Mouse (Mus musculus) thymus, postnatal 36 days (tissue): ENCODE measurements around the gene Pdia6.

Experiments used
- DNase-seq, 2 experiments: peaks; one replicate each; pipeline ENCODE4 v3.0.0; 2022; ENCODE audit warnings: mixed read lengths in 2 of 2

Pdia6 gene

DNA sequence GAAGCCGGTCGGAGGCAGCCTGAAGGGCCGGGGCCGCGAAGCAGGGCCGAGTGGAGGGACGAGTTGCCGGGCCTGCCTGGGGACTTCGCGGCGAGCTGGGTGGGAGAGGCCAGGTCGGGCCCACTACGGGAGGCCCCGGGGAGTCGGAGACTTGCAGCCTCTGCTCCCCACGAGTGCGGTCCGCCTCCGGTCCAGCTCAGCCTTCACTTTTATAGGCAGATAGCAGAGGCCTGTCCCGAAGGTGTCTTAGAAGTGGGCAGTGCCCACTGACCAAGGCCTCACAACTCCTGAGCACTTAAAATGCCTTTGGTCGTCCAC lies 287 bp downstream of the Pdia6 start:
- no peak for DNase-seq

DNA sequence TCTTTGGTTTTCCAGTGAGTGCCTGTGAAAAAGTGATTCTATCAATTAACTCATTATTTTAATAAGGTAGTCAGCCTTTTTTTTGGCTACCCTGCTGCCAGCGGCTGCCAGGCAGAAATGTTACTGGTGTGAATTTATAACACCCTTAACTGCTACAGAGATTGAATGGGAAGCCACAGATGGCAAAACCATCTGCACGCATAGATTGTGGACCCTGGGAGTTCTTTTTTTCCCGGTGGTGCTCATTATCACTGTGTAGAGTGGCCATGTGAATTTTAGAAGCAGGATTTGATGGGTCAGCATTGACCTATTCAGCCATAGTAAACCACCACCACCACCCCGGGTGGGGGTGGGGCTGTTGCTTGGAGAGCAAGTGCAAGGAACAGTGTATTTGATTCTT lies 971 bp downstream of the Pdia6 start:
- DNase-seq, result no peak

DNA sequence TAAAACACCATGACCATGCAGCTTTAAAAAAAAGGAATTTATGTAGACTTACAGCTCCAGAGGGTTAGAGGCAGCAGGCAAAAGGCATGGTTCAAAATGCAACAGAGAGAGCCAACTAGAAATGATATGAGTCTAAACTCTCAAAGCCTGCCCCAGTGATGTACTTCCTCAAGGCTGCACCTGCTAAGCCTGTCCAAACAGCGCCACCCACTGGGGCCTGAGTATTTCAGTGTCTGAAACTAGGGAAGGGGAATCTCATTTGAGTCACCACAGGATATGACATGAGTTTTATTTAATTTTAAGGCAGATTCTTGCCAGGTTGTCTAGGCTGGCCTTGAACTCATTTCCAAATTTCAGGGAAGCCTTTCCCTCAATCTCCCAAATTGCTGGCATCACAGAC lies 4.9 kb downstream of the Pdia6 start:
- peak; percentile 49 for DNase-seq

DNA sequence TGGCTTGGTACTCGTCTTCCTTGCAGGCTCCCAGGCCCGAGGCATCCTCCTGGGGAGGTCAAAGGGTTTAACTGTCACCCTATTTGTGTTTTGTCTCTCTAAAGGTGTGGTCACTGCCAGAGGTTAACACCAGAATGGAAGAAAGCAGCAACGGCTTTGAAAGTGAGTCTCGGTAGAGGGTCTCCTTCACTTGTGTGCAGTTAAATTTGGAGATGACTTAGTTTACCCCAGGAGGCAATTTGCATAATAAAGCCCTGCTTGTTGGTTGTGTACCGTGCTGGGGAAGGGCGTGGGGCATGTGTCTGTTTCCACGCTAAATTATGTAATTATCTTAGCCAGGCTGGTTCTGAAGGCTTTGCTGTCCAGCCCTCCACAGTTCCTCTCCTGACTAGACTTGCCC lies 7.5 kb downstream of the Pdia6 start:
- DNase-seq, result no peak

DNA sequence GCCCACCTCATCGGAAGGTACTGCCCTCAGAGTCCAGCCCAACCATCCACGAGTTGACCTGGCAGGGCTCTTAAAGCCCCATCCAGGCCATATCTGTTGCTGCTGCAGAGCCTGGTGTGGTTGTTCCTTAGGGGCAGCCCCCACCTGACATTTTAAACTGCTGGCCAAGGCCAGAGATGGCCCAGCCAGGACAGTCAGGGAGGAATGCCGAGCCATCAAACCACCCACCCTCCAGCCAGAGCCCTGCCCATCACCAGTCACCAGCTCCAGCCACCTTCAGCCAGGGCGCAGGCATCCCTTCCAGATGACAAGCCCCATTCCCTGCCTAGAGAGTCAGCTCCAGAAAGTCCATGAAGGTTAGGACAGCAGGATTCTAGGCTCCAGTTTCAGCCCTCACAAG lies 22.2 kb downstream of the Pdia6 start:
- DNase-seq, result no peak

DNA sequence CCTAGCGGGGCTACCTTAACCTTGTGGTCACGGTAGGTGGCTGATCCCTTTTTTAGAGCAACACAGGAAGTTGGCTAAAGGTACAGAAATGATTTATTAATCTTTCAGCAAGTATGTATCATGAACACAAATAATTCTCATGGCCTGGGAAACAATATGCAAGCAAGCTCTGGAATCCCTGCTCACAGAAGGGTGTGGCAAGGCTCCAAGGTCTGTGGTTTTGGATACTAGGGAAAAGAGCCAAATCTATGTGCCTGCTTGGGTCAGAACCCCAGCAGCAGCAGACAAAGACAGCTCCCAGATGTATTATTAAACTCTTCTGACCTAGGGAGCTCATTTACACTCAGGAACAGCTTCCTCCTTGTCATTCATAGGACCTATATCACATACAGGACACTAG lies 22.7 kb downstream of the Pdia6 start:
- no peak for DNase-seq

DNA sequence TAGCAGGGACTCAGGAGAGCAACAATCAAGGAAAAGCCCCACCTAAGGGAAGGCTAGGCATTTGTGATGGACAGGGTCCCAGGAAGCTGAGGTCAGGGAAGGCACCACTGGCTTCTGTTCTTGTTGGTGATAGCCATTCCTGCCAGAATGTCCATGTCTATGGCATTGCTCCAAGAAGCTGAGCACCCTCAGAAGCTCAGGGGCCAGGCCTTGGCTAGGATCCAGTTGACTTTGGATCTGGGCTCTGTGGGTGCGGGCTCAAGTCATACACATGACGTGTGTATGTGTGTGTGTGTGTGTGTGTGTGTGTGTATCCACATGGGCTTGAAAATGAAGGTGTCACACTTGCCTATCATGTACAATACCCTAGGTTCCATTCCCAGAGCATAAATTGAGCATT lies 23.6 kb downstream of the Pdia6 start:
- no peak for DNase-seq

DNA sequence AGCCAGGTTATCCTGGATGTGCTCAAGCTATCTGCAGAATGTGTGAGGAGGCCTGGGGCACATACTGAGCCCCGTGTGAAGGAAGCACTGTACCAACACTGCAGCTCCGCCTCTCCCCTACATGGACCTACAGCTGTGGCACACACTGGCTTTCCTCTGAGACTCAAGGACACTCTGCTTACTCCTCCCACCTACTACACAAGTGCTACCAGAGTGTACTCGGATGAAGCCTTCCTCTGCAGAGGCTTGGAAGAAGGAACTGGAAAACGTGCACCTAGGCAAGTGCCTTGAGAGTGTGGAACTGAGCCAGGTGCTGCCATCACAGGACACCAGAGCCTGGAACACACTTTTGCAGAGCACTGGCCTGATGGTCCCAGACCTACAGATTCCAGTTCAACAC lies 24.2 kb downstream of the Pdia6 start:
- DNase-seq, result no peak

DNA sequence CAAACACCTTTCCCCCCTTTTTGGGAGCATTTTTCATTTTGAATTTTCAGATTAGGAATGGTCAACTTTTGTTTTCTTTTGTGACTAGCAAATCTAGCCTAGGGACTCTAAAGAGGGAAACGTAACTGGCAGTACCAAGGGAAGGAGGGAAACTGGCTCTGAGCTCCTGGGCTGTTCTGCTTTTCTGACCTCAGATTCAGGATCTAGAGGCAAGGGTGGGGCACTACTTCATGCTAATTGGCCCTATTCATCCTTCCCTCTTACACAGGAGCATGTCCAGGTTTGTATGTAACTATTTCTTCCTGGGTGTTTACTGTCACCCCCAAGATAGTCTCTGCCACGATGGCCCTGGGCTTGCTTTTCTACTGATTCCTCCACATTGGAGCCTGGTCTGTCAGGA lies 30.6 kb downstream of the Pdia6 start:
- DNase-seq, result no peak

DNA sequence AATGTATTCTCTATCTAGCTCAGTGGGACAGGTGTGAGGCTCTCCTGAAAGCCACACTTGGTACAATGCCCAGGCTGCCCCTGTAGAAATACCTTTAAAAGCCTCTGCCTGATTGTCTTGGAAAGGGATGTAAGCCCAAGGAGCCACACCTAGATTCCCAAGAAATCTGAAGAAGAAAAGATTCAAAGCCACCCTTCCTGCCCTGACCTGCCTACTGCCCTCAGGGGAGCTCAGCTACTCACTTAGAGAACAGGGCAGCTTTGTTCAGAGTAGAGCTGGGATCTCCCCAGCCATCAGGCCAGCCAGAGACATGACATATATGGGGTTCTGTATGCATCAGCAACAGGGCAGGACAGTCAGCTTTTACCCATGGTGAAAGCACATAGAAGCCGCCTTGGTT lies 33.6 kb downstream of the Pdia6 start:
- DNase-seq, result no peak

DNA sequence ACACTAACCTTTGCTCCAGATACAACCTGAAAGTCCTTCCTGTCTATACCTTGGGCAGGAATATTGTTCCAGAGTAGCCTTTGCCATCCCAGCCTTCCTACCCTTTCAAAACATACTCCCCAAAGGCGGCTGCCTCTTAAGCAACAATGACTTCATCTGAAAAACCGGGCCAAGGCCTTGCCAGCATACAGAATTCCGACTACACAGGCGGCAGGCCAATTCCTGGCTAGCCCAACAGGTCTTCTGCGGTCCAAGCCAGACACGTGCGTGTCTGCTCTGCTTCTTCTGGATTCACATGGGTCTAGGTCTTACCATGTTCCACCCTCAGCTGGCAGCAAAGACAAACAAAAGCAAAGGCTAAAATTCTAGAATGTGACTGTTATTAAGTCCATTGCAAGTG lies 39.1 kb downstream of the Pdia6 start:
- no peak for DNase-seq

DNA sequence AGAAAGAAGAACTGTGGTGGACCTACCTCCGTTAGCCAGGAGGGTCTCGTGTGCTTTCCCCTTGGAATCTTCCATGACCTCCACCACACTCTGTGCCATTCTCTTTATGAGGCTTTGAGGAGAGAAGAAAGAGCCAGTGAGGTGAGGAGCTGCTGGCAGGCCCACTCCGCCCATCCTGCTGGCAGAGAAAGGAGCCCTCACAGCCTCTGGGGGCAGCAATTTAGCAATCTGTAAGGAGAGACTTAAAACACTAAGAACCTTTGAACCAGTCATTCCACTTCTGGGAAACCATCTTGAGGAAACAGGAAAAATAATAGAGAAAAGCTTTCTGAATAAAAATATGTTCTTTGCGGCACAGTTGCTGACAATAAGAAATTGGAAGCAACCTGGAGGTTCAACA lies 41.9 kb downstream of the Pdia6 start:
- DNase-seq, result no peak

DNA sequence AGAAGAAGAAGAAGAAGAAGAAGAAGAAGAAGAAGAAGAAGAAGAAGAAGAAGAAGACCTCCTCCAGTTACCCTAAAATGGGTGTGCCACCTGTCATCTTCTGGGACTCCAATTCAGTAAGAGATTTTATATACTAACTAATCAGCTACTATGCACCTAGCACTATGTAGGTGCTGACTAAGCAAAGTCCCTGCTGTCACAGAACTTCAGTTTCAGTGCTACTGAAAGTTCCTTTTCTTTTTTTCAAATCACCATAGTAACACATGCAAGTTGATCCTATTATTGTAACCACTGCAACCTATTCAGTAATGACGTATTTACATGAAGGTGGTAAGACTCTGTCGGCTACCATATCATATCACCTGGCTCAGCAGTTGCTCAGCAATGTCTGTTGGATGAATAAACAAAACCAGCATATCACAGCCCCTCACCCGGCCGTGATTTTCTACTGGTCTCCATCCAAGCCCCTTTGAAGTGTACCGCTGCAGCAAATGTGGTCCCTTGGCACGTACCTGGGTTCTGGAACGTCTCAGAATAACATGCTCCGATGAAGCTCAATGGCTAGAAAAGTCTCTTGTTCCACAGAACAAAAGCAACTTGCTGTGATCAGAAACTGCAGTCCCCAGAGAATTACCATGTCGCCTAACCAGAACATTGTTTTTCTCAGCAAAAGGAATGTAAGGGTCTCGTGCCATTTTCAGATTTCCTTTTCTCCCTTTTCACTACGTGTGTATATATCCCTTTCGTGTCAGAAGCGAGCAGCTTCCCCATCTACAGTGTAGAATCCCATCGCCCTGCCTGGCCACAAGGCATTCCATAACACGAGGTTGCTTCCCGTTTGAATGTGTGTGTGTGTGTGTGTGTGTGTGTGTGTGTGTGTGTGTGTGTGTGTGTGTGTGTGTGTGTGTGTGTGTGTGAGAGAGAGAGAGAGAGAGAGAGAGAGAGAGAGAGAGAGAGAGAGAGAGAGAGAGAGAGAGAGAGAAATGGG lies 44.8 kb downstream of the Pdia6 start:
- no peak for DNase-seq

DNA sequence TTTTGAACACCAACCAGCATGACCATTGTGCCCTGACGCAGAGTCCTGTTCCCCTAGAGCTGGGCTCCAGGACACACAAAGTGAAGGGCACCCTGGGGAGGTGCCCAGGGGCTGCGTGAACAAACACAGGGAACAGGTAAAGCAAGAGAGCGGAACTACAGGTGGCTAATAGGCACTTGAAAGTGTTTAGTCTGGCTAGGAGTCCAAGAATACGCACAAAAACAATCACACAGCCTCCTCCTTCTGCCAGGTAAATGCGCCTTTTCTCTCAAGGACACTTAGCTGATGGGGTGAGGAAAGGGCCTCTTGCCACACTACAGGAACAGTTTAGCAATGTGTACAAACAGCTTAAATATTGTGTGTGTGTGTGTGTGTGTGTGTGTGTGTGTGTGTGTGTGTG lies 49.8 kb downstream of the Pdia6 start:
- no peak for DNase-seq

DNA sequence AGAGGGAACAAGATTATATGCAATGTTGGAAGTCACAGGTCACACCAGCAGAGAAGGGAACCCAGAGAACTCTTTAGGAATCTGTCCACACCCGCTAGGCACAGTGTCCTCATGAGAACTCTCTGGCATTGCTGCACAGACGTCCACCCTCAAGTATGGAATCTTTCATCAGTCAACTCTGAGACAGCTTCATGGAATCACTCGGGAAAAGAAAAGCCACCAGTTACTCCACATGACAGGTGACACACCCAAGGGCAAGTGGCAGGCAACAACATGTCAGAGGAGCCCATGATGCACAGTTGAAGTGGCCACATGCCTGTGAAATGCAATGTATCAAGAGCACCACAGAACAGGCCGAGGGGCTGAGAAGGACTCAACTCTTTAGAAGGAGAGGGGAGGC lies 51.6 kb downstream of the Pdia6 start:
- DNase-seq, result no peak

DNA sequence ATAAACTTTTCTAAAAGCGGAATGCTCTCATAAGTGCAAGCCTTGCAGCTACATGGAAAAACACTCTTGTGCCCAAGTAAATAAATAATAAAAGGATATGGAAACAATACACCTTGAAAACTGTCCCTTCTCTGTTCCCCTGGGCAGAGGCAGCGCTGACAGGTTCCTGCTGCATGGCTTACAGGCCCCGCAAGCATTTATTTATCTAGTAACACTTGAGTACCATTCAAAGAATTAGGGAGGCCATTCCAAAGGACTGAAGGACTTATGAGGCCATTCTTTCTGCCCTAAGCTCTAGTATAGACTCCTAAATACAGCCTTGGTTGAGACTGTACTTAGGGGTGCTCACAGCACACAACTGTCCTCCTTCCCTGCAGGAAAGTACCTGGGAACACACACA lies 52.1 kb downstream of the Pdia6 start:
- DNase-seq, result no peak

DNA sequence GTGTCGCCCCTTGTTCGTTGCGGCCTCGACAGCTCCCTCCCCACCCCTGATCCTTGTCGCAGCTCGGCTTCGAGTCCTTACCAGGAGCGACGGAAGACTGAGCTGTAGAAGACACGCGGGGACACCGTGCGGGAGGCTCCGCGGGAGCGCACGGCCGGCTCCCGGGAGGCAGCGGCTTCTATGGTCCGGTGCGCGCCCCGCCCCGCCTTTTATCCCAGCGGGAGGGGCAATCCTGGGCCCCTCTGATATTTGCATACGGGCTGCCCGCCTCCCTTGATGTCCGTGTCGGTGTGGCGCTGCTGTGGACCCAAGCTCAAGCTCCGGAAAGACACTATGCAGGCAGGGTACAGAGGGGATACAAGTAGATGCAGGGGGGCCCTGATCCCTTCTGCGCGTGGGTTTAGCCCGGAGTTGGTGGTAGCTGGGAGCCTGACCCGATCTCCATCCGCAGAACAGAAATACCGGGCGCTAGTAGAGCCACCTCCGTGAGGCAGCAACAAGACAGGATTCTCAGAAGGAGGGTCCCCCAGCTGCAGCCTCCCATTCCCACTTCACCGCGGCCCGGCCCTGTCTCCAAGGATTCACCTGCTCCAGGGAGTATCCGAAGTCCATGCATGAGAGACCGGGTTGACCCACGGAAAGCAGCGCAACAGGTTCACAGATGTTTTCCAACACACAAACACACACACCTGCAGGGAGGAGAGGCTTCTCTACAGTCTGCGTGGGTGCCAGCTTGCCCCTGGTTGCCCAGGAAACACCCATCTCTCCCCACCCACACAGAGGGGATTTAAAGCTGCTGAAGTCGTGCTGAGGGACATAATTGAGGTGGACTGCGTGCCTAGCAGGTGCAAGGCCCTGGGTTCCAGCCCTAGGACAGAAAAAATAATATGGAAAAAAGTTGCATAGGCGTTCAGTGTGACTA lies 58.5 kb downstream of the Pdia6 start:
- DNase-seq, result no peak

DNA sequence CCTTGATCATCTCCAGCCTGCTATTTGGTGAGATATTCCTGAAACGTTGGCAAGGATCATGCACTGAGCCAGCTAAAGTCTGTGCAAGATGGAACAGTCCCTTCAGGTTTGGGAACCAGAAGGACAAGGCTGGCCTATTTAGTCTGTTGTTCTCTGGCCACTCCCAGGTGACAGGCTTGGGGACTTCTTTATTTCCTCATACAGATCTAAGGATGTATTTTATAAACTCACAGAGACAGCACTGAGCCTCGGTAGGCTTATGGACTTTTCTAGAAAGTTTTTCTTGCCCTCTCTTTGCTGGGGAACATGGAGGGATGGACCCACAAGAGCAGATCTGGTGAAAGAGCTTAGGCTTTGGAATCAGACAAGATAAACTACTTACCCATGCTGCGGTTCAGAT lies 62.9 kb downstream of the Pdia6 start, which contains the start of gene Atp6v1c2:
TSS of gene Atp6v1c2 (minus strand) at position 101 of the 400 bp plus-strand sequence.
- DNase-seq, result no peak

DNA sequence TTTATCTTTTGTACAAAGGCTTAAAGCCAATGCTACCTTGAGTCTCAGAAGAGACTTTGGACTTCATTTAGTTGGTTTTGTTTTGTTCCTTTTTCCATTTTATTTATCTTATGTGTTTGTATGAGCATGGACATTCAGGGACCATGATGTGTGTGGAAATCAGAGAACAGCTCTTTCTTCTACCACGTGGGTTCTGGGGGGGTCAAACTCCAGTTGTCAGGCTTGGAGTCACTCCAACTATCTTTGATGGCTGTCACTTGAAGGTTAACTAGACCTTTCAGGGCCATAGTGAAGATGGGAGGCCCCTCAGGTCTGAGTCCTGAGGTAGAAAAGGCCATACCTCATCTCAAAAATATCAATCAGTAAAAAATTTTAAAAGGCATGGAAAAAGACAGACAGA lies 67.1 kb downstream of the Pdia6 start:
- DNase-seq, result no peak
